Mouse (Mus musculus) midbrain, embryonic 13.5 days (tissue): ENCODE measurements around the gene Vmn1r221. TPM values are rescaled to one million over a fixed set of nuclear protein-coding genes. Genes with fewer than 3 reads are reported as not detected.
"Not testable (repeated sequence)": the region's sequence is repeated elsewhere in the genome, so short reads cannot be mapped to it uniquely, and the experiment has no call there.

Source experiments
- ATAC-seq: fragments of 200-750 bp; cut with Nextera tagmentation; 2 replicates; pipeline ENCODE4 v1.8.0; 2017; ENCODE audit warnings: mild to moderate bottlenecking, moderate TSS enrichment, moderate library complexity
- H3K27ac ChIP-seq: fragments of 300-500 bp; sonication (generic); 2 replicates; pipeline ENCODE4 v1.5.1; 2015; ENCODE audit warnings: inconsistent platforms, mild to moderate bottlenecking, moderate library complexity
- H3K27me3 ChIP-seq: fragments of 300-500 bp; sonication (generic); 2 replicates; pipeline ENCODE4 v1.6.1; 2015; ENCODE audit warnings: mild to moderate bottlenecking, inconsistent platforms
- H3K36me3 ChIP-seq: fragments of 300-500 bp; sonication (generic); 2 replicates; pipeline ENCODE4 v1.6.1; 2015; ENCODE audit warnings: mild to moderate bottlenecking, inconsistent platforms
- H3K4me1 ChIP-seq: fragments of 300-500 bp; sonication (generic); replicated peaks from 2 replicates; pipeline ENCODE4 v1.6.1; 2015; ENCODE audit warnings: inconsistent platforms
- H3K4me2 ChIP-seq: fragments of 300-500 bp; sonication (generic); replicated peaks from 2 replicates; pipeline ENCODE4 v1.6.1; 2015; ENCODE audit warnings: moderate library complexity, mild to moderate bottlenecking, inconsistent platforms
- H3K4me3 ChIP-seq: fragments of 300-500 bp; sonication (generic); replicated peaks from 2 replicates; pipeline ENCODE4 v1.5.1; 2015; ENCODE audit warnings: mild to moderate bottlenecking, inconsistent platforms
- H3K9ac ChIP-seq: fragments of 300-500 bp; sonication (generic); replicated peaks from 2 replicates; pipeline ENCODE4 v1.6.1; 2015; ENCODE audit warnings: mild to moderate bottlenecking, inconsistent platforms
- H3K9me3 ChIP-seq: fragments of 300-500 bp; sonication (generic); 2 replicates; pipeline ENCODE4 v1.6.1; 2016; ENCODE audit warnings: mild to moderate bottlenecking, inconsistent platforms
- WGBS: fragments of 180-500 bp; shearing (Covaris S2); methylation state at CpG from one replicate; pipeline ENCODE4 v1.1.7; 2015; 5-methylcytosine and 5-hydroxymethylcytosine counted together
- polyA plus RNA-seq: library from polyadenylated mRNA; unstranded; fragments of >200 nt; fragmentation: Nextera tagmentation; extraction: Ambion mirVana; gene quantifications from 2 replicates; pipeline ENCODE4 v1.2.1, GENCODE M21; 2015

The Vmn1r221 gene
- polyA plus RNA-seq: not detected in 2 replicates

DNA sequence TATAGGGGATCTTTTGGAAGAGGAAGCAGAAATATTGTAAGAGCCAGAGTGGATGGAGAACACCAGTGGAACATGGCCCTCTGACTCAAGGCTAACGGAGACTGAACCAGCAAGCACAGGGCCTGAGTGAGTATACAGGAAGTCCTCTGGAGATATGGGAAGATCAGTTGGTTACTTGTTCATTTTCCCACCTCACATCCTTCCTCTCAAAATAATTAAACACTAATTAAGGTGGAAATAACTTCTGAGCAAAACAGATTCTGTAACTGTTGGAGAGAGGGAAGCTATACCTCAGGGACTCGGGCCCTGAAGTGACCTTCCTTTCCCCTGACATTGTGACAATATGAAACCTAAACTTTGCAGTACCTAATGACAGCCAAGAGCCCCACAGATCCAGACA lies at the start of gene Vmn1r221:
Vmn1r221 (plus strand) TSS at position 301 of the 400 bp plus-strand sequence.
- H3K9ac ChIP-seq, H3K4me2 ChIP-seq, ATAC-seq, H3K4me1 ChIP-seq, H3K27ac ChIP-seq, H3K36me3 ChIP-seq, H3K27me3 ChIP-seq, H3K4me3 ChIP-seq, H3K9me3 ChIP-seq: not testable (repeated sequence)
- WGBS: 93% methylated on average over 2 of the region's 2 CpGs

DNA sequence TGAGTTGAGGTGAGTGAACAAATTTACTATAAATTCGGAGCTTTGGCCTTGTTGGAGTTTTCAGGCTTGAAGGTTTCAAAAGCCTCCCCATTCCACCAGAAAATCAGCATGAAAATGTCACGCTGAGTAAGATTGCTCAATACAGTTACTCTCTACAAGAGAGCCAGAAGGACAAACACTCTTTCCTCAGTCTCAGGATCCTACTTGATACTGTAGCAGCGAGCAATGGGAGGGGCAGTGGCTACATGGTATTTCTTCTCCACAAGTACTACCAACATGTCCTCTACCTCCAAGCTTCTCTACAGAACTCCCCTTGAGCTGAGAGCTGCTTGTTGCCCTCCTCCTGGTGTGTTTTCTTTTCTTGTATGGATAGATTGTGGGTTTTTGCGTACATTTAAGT lies 47.5 kb upstream of the Vmn1r221 start:
- H3K4me2 ChIP-seq, H3K4me1 ChIP-seq, H3K36me3 ChIP-seq, H3K27ac ChIP-seq, H3K9me3 ChIP-seq, H3K9ac ChIP-seq, H3K4me3 ChIP-seq, ATAC-seq, H3K27me3 ChIP-seq: not testable (repeated sequence)
- 86% methylated on average over 4 of the region's 4 CpGs for WGBS

DNA sequence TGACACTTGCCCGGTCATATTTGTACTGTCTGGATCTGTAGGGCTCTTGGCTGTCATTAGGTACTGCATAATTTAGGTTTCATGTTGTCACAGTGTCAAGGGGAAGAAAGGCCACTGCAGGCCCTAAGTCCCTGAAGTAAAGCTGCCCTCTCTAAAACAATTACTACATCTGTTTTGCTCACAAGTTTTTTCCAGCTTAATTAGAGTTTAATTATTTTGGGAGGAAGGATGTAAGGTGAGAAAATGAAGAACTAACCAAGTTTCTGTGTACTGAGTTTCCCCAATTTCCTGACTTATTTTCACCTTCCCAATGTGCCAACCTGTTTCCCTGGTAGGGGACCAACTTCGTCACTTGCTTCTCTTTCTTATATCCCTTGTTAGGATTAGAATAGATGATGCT lies 26.1 kb upstream of the Vmn1r221 start, which contains the start of gene Vmn1r220:
Vmn1r220 (minus strand) TSS at position 101 of the 400 bp plus-strand sequence.
- no peak within 1 kb of the TSS for H3K4me3 ChIP-seq
- H3K4me2 ChIP-seq: no peak within 1 kb of the TSS
- H3K9me3 ChIP-seq: no peaks in the 10 kb centered on the region
- H3K36me3 ChIP-seq: no peaks in the 10 kb centered on the region
- H3K4me1 ChIP-seq: no peaks in the 10 kb centered on the region
- H3K9ac ChIP-seq: no peak within 1 kb of the TSS
- no peak for ATAC-seq
- WGBS: 88% methylated on average over 2 of the region's 2 CpGs
- no peak within 1 kb of the TSS for H3K27ac ChIP-seq
- no peaks in the 10 kb centered on the region for H3K27me3 ChIP-seq

DNA sequence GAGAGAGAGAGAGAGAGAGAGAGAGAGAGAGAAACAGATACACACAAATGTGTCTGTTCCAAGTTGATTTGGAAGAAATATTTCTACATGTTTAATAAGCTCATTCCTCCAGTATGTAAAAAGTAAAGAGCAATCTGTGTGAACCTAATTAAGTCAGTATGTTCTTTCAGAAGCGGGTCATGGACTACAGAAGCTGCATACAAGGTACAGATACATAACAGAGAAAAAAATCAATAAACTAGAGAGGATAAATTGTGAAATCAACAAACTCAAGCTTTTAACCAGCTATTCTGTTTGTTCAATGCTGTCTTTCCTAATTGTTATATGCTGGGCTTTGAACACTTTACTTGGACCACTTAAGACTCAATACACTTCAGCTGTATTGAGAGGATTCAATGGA lies 10.0 kb upstream of the Vmn1r221 start:
- not testable (repeated sequence) for H3K4me3 ChIP-seq, H3K27me3 ChIP-seq, H3K4me1 ChIP-seq, H3K9me3 ChIP-seq, H3K9ac ChIP-seq, H3K36me3 ChIP-seq, H3K4me2 ChIP-seq, H3K27ac ChIP-seq, ATAC-seq
- WGBS: 79% methylated on average over 1 of the region's 1 CpGs

DNA sequence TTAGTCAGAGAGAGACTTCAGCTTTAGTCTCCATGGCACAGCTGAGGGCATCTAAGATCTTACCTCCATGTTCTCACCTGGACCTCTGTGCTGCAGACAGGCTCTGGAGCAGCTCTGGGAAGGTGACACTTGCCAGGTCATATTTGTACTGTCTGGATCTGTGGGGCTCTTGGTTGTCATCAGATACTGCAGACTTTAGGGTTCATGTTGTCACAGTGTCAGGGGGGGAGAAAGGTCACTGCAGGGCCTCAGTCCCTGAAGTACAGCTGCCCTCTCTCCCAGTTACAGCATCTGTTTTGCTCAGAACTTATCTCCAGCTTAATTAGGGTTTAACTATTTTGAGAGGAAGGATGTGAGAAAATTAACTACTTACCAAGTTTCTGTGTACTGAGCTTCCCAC lies 21.9 kb downstream of the Vmn1r221 start, which contains the start of gene Vmn1r222:
Vmn1r222 (minus strand) TSS at position 101 of the 400 bp plus-strand sequence.
- H3K36me3 ChIP-seq, H3K9ac ChIP-seq, ATAC-seq, H3K27ac ChIP-seq, H3K9me3 ChIP-seq, H3K4me1 ChIP-seq, H3K4me2 ChIP-seq, H3K4me3 ChIP-seq, H3K27me3 ChIP-seq: not testable (repeated sequence)

DNA sequence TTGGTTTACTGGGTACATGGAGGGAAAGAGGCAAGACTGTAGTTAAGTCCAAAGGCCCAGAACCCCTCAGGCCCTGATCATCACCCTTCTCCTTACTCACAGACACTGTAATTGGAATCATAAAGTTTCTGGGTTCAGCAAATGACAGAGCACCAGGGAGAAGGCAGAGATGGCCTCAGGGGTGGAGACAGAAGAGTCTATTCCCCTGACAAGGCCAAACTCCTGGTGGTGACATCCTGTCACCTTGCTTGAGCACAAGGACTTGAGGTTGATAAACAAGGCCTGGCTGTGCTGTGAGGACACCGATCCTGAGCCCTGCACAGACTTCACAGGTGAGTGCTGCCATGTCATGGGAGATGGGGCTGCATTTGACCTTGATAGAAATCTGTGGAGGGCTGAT lies 32.9 kb downstream of the Vmn1r221 start, which contains the start of gene Vmn1r223:
Vmn1r223 (plus strand) TSS at position 301 of the 400 bp plus-strand sequence.
- H3K9ac ChIP-seq, H3K4me1 ChIP-seq, ATAC-seq, H3K4me3 ChIP-seq, H3K36me3 ChIP-seq, H3K4me2 ChIP-seq, H3K27ac ChIP-seq, H3K27me3 ChIP-seq, H3K9me3 ChIP-seq: not testable (repeated sequence)
- WGBS: 78% methylated on average over 1 of the region's 1 CpGs

DNA sequence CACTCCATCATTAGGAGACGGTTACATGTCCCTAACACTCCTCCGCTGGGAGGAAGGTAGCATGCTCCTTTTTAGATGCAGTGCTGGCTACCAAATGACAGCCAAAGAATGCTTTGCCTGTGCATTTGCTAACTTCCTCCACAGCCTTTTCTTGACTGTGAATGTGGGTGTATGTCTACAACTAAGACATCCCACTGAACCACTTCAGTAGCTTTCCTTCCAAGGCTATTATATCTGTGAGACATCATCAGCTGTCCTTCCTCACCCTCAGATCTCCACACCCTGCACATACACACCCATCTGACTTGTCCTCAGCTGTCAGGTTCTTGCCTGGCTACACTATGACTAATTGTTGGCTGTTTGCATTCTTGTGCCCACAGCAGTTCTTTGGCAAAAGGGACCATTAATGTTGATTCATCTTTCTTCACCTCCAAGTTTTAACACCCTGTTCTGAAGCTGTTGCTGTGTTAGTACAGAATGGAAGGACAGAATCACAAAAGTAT lies 44.7 kb downstream of the Vmn1r221 start:
- H3K4me2 ChIP-seq: no peak overlapping the region
- no peaks in the 10 kb centered on the region for H3K4me1 ChIP-seq
- H3K27me3 ChIP-seq: no peaks in the 10 kb centered on the region
- WGBS: 89% methylated on average over 2 of the region's 2 CpGs
- no peak for ATAC-seq
- H3K9ac ChIP-seq: no peak overlapping the region
- H3K9me3 ChIP-seq: peaks cover 3% of the 10 kb centered on the region; the same call in 1 of the 2 replicates
- H3K4me3 ChIP-seq: no peak overlapping the region
- no peaks in the 10 kb centered on the region for H3K36me3 ChIP-seq
- H3K27ac ChIP-seq: no peak overlapping the region

DNA sequence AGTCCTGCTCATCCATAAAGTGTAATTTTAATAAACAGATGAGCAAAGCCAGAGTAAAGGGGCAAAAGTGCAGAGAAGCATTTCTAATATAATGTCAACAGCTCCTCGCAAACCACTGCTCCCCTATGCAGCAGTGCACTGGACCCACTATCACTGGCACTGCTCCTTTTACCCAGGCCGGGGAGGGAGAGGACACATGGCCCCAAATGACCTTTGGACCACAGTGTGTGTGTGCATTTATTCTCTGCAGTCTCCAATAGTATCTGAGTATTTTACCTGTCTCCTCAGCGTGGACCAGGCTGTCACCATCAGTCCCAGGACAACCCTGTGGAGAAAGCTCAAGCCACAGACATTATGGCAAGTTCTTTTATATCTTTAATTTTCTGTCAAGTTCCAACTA lies 54.7 kb downstream of the Vmn1r221 start:
- H3K9me3 ChIP-seq, H3K9ac ChIP-seq, H3K4me2 ChIP-seq, H3K27ac ChIP-seq, H3K36me3 ChIP-seq, H3K27me3 ChIP-seq, H3K4me3 ChIP-seq: not testable (repeated sequence)
- WGBS: 88% methylated on average over 3 of the region's 3 CpGs
- H3K4me1 ChIP-seq: peaks cover 13% of the 10 kb centered on the region; the same call in 1 of the 2 replicates
- 0 out of 2 replicates have a peak, but pooled peaks have one; percentile 43 for ATAC-seq

DNA sequence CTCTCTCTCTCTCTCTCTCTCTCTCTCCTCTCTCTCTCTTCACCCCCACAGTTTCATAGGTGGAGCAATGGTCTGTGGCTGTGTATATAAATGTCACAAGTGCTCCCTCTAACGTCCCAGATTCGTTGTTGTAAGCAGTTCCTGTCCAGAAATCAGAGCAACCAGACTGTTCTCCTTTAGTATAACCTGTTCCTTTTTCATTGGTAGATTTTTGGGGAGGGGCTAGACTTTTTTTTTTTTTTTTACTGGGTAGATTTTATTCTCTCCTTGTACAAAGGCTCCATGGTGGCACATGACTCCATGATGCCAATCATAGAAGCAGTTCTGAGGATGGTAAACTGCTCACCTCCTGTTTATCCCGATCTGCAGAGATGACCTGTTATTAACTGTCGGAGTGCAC lies 55.2 kb downstream of the Vmn1r221 start:
- peaks cover 13% of the 10 kb centered on the region; the same call in 1 of the 2 replicates for H3K4me1 ChIP-seq
- H3K4me2 ChIP-seq, H3K9ac ChIP-seq, H3K36me3 ChIP-seq, H3K27ac ChIP-seq, H3K27me3 ChIP-seq, H3K4me3 ChIP-seq, H3K9me3 ChIP-seq: not testable (repeated sequence)
- 46% methylated on average over 4 of the region's 4 CpGs for WGBS
- 0 out of 2 replicates have a peak, but pooled peaks have one; percentile 67 for ATAC-seq

DNA sequence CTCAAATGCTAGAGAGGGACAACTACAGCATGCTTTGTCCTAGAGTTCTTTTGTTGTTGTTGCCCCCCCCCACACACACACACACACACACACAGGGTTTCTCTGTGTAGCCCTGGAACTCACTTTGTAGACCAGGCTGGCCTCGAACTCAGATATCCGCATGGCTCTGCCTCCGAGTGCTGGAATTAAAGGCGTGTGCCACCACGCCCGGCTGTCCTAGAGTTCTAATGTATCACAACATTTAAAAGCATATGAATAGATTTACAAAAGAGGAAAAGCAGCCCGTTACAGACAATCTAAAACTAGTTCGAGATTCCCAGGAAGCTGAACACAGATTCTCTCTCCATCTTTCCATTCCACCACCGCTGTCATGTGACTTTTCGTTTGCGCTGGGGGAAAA lies 55.8 kb downstream of the Vmn1r221 start:
- 17% methylated on average over 11 of the region's 11 CpGs for WGBS
- peaks cover 13% of the 10 kb centered on the region; the same call in 1 of the 2 replicates for H3K4me1 ChIP-seq

DNA sequence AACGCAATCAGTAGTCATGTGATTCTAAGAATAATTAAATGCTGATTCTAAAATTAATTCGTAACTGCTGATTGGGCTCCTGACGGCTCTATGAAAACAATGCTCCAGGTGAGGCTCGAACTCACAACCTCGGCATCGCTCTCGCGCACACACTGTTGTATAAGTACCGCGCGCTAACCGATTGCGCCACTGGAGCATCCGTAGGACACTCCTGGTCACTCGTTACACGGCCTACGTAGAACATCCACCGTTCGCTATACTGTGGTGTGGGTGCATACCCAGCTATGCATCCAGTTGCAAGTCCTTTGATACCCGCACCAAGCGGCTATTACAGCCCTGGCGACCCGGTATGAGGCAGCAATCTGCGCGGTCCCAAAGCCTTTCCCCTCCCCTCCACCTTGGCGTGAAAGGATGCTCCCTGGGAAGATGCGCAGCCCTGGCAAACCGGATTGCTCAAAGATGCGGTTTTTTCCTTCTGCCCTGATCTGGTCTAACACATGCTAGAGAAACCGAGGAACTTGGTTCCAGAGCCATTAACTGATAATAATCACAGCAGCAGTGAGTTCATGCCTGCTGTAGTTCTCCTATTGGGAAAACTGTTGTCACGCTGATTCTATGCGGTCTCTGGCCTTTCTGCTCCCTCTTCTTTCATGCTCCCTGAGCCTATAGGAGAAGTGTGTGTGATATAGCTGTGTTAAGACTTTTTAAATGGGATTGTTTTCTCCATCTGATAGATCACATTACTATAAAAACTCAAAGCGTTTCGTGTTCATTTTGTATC lies 56.6 kb downstream of the Vmn1r221 start:
- Histone ChIP-seq H3K36me3 (no peaks in the 10 kb centered on the region), H3K4me2 (peak overlapping the region; percentile 45), H3K9ac (no peak overlapping the region; the same call in 1 of the 2 replicates), H3K4me3 (peak overlapping the region; percentile 36), H3K9me3 (no peaks in the 10 kb centered on the region), H3K27me3 (no peaks in the 10 kb centered on the region), H3K4me1 (peaks cover 13% of the 10 kb centered on the region; the same call in 1 of the 2 replicates), H3K27ac (no peak overlapping the region)
- peak; percentile 94 for ATAC-seq
- 3% methylated on average over 34 of the region's 34 CpGs for WGBS

More for the DNA sequence above, 55.8 kb downstream of the Vmn1r221 start:
- Histone ChIP-seq H3K9me3 (no peaks in the 10 kb centered on the region), H3K4me2 (peak overlapping the region; percentile 45), H3K9ac (no peak overlapping the region; the same call in 1 of the 2 replicates), H3K36me3 (no peaks in the 10 kb centered on the region), H3K27me3 (no peaks in the 10 kb centered on the region), H3K4me3 (peak overlapping the region; percentile 36), H3K27ac (no peak overlapping the region)
- ATAC-seq: 0 out of 2 replicates have a peak, but pooled peaks have one; percentile 37
